Mouse (Mus musculus): ENCODE results near the gene Barhl1.

DNA sequence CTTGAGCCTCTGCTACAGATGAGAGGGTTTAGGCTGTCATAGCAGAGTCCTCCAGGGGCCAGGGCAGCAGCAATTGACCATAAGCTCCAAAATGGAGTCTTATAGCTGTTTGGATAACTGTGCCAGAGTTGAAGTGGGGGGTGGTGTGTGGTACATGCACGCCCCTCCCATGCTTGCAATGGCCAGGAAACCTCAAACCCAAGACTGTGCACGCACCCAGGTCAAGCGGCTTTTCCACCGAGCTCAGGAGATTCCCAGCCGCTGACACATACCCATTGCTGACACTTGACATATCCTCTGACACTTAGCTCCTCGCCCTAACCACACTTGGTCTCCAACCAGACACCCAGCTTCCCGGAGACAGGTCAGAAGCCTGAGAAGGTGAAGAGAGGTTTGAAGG is 22.5 kb upstream of the Barhl1 start:
- TF ChIP-seq CTCF (IDR thresholded peaks at IDR 0.05; ENCODE audit: low read depth), result no peak
- TF ChIP-seq EP300 (IDR thresholded peaks at IDR 0.05; ENCODE audit: low read depth), result no peak
